Mouse (Mus musculus) limb, embryonic 15.5 days (tissue): ENCODE measurements at regions not wholly inside any gene's neighbourhood (a gene's known extent, or its start where the extent isn't known, plus 50 kb on each side); places are given as distances from the start of the nearest gene placed in this dataset.

Experiments used
- ATAC-seq: fragments of 200-750 bp; cut with Nextera tagmentation; 2 replicates; pipeline ENCODE4 v1.8.0; 2017; ENCODE audit warnings: low read depth, moderate TSS enrichment; ENCODE audit not compliant: insufficient number of reproducible peaks, low FRiP score, low TSS enrichment
- H3K27ac ChIP-seq: fragments of 300-500 bp; sonication (generic); 2 replicates; pipeline ENCODE4 v1.5.1; 2015; ENCODE audit warnings: moderate library complexity, mild to moderate bottlenecking, inconsistent platforms
- H3K27me3 ChIP-seq: fragments of 300-500 bp; sonication (generic); 2 replicates; pipeline ENCODE4 v1.6.1; 2015; ENCODE audit warnings: inconsistent platforms
- H3K36me3 ChIP-seq: fragments of 300-500 bp; sonication (generic); 2 replicates; pipeline ENCODE4 v1.6.1; 2015; ENCODE audit warnings: inconsistent platforms
- H3K4me1 ChIP-seq: fragments of 300-500 bp; sonication (generic); 2 replicates; pipeline ENCODE4 v1.6.1; 2015; ENCODE audit warnings: inconsistent platforms
- H3K4me2 ChIP-seq: fragments of 300-500 bp; sonication (generic); 2 replicates; pipeline ENCODE4 v1.6.1; 2015; ENCODE audit warnings: mild to moderate bottlenecking, inconsistent platforms
- H3K4me3 ChIP-seq: fragments of 300-500 bp; sonication (generic); 2 replicates; pipeline ENCODE4 v1.5.1; 2015; ENCODE audit warnings: mild to moderate bottlenecking, inconsistent platforms
- H3K9ac ChIP-seq: fragments of 300-500 bp; sonication (generic); 2 replicates; pipeline ENCODE4 v1.6.1; 2015; ENCODE audit warnings: inconsistent platforms
- H3K9me3 ChIP-seq: fragments of 300-500 bp; sonication (generic); 2 replicates; pipeline ENCODE4 v1.6.1; 2016; ENCODE audit warnings: inconsistent platforms
- WGBS: fragments of 180-500 bp; shearing (Covaris S2); methylation state at CpG from one replicate; pipeline ENCODE4 v1.1.7; 2015; 5-methylcytosine and 5-hydroxymethylcytosine counted together

DNA sequence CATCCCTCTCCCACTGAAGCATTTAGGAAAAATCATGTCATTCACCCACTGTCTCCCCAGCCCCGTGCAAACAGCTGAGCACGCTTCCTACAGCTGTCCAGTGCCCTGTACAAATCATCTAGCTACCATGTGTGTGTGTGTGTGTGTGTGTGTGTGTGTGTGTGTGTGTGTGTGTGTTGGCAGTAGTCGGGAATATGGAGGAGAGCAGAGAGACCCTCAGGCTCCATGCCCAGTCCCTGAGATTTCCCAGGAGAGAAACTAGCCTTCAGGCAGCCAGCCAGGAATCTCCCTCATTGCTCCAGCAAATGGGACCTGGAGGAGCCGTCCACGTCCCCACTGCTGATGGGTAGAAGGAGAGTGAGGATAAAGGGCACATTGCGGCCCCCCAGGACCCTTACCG, 117.4 kb upstream of the 4930535I16Rik start:
- ATAC-seq = no peak; the same call in 1 of the 2 replicates
- Histone ChIP-seq H3K4me3 (no peak overlapping the region), H3K9ac (no peak overlapping the region), H3K9me3 (no peaks in the 10 kb centered on the region), H3K27ac (no peak overlapping the region), H3K4me1 (no peaks in the 10 kb centered on the region), H3K4me2 (no peak overlapping the region), H3K27me3 (0 out of 2 replicates have a peak, but pooled peaks cover 3% of the 10 kb centered on the region), H3K36me3 (no peaks in the 10 kb centered on the region)
- WGBS = 20% methylated on average over 7 of the region's 7 CpGs

DNA sequence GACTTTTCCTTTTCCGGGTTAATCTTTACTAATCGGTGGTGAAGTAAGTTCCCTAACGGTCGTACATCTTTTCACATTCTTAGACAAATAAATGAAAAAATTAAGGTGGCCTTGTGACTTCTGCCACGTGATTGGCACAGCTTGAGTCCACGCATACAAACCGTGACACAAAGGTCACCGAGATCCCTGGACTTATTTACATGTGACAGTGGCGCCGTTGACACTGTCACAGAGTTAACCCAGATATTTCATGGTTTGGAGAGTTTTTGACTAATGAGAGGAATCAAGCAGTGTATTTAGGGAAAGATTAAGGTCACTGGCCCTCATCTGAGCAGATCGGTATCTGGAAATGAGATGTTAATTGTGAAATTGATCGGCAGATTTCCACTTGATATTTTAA, 110.2 kb upstream of the 4930535I16Rik start:
- Histone ChIP-seq H3K9me3 (no peaks in the 10 kb centered on the region), H3K27ac (no peak overlapping the region), H3K27me3 (0 out of 2 replicates have a peak, but pooled peaks cover 3% of the 10 kb centered on the region), H3K4me1 (no peaks in the 10 kb centered on the region), H3K36me3 (no peaks in the 10 kb centered on the region), H3K4me3 (no peak overlapping the region), H3K4me2 (no peak overlapping the region), H3K9ac (no peak overlapping the region)
- ATAC-seq = no peak
- 86% methylated on average over 12 of the region's 12 CpGs for WGBS

DNA sequence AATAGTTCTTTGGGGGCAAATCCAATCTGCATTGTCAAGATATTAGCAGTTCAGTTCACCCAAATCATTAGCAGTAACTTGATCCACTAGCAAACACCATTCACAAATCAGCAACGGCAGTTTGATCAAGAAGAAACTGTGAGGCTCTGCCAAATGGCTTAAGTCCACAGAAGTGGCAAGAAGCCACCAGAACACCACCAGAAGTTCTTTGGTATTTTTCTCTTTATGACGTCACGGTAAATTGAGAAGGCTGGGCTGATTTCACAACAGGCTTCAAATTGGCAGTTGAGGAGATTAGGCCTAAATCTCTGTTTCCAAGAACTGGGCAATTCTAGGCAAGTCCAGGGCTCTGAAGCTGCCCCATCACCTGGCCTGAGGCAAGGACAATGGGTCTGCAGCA, 98.6 kb upstream of the 4930535I16Rik start:
- H3K4me1 ChIP-seq = no peaks in the 10 kb centered on the region
- no peak overlapping the region for H3K4me2 ChIP-seq
- WGBS = 44% methylated on average over 3 of the region's 3 CpGs
- H3K9me3 ChIP-seq = no peaks in the 10 kb centered on the region
- H3K4me3 ChIP-seq = no peak overlapping the region
- no peaks in the 10 kb centered on the region for H3K36me3 ChIP-seq
- no peak for ATAC-seq
- no peak overlapping the region for H3K27ac ChIP-seq
- H3K9ac ChIP-seq = no peak overlapping the region
- no peaks in the 10 kb centered on the region for H3K27me3 ChIP-seq

DNA sequence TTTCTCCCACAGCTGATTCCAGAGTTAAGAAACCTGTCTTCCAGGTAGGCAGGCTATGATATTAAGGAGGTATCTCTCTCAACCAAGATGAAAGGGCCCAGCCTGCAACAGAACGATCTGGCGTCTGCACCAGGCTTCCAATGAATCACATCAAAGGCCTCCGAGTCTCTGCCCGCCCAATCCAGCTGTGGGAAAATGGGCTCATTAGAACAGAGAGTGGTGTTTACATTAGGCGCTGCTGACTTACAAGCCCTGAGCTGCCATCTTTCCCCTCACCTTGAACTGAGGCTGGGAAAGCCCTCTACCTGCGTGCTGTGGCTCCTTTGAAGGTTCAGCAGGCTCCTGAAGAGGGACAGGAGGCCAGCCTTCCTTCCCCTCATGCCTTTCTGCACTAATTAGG, 97.5 kb upstream of the 4930535I16Rik start:
- Histone ChIP-seq H3K27me3 (no peaks in the 10 kb centered on the region), H3K4me2 (no peak overlapping the region), H3K27ac (no peak overlapping the region), H3K9me3 (no peaks in the 10 kb centered on the region), H3K4me1 (no peaks in the 10 kb centered on the region), H3K9ac (no peak overlapping the region), H3K36me3 (no peaks in the 10 kb centered on the region), H3K4me3 (no peak overlapping the region)
- ATAC-seq = no peak
- 15% methylated on average over 6 of the region's 6 CpGs for WGBS

DNA sequence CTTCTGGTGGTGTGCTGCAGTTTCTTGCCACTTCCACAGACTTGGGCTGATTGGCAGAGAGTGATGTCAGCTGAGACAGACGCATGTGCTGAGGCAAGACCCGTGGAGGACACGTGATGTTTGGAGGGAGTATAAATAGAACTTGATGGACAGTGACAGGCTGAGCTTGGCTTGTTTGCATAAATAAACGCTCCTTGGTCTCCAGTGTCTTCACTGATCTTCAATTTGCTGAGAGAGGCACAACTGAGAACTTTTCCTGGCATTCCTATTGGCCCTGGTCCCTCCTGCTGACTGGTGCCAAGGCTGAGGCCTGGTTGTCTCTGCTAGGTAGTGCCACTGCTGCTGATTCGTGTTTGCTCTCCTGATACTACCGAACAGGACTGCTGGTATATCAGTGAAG, 94.6 kb upstream of the 4930535I16Rik start:
- no peak overlapping the region for H3K4me2 ChIP-seq
- no peak overlapping the region for H3K4me3 ChIP-seq
- H3K9ac ChIP-seq = no peak overlapping the region
- H3K9me3 ChIP-seq = no peaks in the 10 kb centered on the region
- ATAC-seq = no peak
- H3K27ac ChIP-seq = no peak overlapping the region
- WGBS = 77% methylated on average over 6 of the region's 6 CpGs
- no peaks in the 10 kb centered on the region for H3K27me3 ChIP-seq
- H3K36me3 ChIP-seq = no peaks in the 10 kb centered on the region
- no peaks in the 10 kb centered on the region for H3K4me1 ChIP-seq

DNA sequence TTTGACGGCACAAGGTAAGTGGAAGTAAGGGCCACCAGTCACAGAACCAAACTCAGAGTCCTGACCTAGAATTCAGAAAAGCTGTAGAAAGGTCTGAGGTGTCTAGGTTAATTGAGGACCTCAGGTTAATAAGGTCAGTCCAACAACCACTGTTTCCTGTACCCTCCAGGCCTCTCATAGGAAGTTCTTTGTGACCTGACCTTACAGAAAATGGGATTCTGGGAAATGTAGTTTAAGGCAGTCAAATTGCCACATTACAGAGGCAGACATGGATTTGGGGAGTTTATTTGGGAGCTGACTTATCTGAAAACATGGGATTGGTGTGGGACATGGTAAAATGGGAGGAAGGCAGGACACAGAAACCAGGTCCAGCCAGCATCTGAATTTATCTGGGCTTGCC, 90.9 kb upstream of the 4930535I16Rik start:
- no peak overlapping the region for H3K4me3 ChIP-seq
- ATAC-seq = no peak
- no peak overlapping the region for H3K9ac ChIP-seq
- no peak overlapping the region for H3K27ac ChIP-seq
- H3K9me3 ChIP-seq = no peaks in the 10 kb centered on the region
- 94% methylated on average over 1 of the region's 1 CpGs for WGBS
- H3K4me2 ChIP-seq = no peak overlapping the region
- no peaks in the 10 kb centered on the region for H3K4me1 ChIP-seq
- H3K36me3 ChIP-seq = no peaks in the 10 kb centered on the region
- H3K27me3 ChIP-seq = no peaks in the 10 kb centered on the region

DNA sequence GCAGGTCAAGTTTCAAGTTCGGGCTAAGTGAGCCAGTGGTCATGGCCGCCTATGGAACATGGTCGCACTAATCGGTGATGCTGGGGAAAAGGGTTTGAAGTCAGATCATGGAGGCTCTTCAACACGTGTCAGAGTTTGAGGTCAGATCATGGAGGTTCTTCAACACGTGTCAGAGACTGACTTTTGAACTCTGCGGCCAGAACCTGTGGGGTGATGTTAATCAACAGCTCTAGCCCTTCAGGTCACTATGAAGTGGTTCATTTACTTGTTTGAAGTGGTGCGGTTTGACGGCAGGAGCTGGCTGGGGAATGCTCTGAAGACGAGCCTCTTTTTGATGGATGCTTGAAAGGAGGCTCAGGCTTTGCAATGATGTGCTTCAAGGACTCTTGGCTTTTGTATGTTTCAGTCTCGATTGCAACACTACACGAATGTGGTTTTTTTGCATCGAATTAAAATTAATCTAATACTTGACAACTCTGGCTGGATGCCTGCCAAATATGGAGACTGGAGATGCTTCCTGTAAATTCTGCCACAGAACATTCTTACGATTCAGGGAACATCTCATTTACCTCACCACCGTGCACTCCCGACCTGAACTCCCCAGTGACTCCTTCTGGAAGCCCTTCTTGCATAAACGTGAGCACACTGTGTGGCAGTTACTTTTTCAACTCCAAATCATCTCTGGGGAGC, 87.9 kb upstream of the 4930535I16Rik start:
- Histone ChIP-seq H3K27me3 (no peaks in the 10 kb centered on the region), H3K9me3 (no peaks in the 10 kb centered on the region), H3K9ac (no peak overlapping the region), H3K4me3 (no peak overlapping the region), H3K4me2 (no peak overlapping the region), H3K27ac (no peak overlapping the region), H3K4me1 (no peaks in the 10 kb centered on the region), H3K36me3 (no peaks in the 10 kb centered on the region)
- ATAC-seq = no peak
- 66% methylated on average over 17 of the region's 17 CpGs for WGBS

DNA sequence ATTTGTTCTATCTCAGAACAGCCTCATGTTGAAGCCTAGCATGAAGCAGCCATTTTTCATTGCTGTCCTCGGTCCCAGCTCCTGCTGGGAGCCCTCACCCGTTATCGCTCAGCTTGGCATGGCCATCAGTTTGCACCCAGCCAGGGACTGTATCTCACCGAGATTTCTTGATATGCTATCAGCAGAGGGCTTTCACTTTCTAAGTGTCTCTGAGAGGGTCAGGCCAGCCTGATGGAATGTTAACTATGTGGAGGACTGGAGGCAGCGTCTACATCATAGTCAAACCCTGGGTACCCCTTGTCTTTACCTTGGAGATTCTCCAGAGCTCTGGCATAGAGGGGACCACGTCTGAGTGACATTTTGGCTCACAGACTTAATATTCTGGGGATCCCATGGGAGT, 84.9 kb upstream of the 4930535I16Rik start:
- Histone ChIP-seq H3K4me2 (no peak overlapping the region), H3K9ac (no peak overlapping the region), H3K4me3 (no peak overlapping the region), H3K27me3 (no peaks in the 10 kb centered on the region), H3K27ac (no peak overlapping the region), H3K4me1 (no peaks in the 10 kb centered on the region), H3K9me3 (no peaks in the 10 kb centered on the region), H3K36me3 (no peaks in the 10 kb centered on the region)
- WGBS = 51% methylated on average over 6 of the region's 6 CpGs
- ATAC-seq = no peak

DNA sequence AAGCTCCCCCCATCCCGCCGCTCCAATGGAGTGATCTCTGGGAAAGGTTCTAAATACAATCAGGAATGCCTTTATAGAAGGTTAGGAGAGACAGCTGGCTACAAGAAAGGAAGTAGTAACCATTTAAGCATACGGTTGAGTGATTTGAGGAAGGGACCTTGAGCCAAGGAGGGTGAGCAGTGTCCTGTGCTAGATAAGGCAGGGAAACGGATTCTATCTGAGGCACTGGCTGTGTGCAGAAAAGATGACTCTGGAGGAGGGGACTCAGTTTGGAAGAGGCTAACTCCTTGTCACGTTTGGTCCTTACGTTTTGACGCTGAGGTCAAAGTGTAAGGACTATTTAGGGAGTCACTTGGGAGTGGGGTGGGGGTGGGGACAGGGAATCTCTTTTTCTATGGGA, 84.3 kb upstream of the 4930535I16Rik start:
- Histone ChIP-seq H3K27me3 (no peaks in the 10 kb centered on the region), H3K36me3 (no peaks in the 10 kb centered on the region), H3K27ac (no peak overlapping the region), H3K4me1 (no peaks in the 10 kb centered on the region), H3K9me3 (no peaks in the 10 kb centered on the region), H3K4me3 (no peak overlapping the region), H3K9ac (no peak overlapping the region), H3K4me2 (no peak overlapping the region)
- no peak for ATAC-seq
- WGBS = 77% methylated on average over 7 of the region's 7 CpGs

DNA sequence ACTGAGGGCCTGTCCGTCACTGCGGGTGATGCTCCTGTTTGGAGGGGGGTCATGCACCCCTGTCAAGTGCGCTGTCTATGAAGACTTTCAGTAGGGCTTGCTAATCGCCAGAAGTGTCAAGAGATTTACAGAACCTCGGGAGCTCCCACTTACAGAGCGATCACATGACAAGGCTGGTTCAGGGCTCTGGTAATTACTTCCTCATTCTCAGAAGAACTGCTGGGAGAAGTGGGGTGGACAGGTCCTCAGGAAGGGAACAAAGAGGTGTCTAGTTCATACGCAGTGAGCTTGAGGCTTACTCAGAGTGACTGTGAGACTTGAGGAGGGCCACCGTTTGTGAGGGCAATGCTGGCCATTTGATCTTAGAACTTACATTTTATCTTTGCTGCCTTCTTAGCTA, 78.0 kb upstream of the 4930535I16Rik start:
- Histone ChIP-seq H3K36me3 (no peaks in the 10 kb centered on the region), H3K9me3 (no peaks in the 10 kb centered on the region), H3K27ac (no peak overlapping the region), H3K4me1 (peaks cover 5% of the 10 kb centered on the region), H3K27me3 (peaks cover 17% of the 10 kb centered on the region), H3K9ac (no peak overlapping the region), H3K4me3 (no peak overlapping the region), H3K4me2 (no peak overlapping the region)
- no peak for ATAC-seq
- 74% methylated on average over 8 of the region's 8 CpGs for WGBS

DNA sequence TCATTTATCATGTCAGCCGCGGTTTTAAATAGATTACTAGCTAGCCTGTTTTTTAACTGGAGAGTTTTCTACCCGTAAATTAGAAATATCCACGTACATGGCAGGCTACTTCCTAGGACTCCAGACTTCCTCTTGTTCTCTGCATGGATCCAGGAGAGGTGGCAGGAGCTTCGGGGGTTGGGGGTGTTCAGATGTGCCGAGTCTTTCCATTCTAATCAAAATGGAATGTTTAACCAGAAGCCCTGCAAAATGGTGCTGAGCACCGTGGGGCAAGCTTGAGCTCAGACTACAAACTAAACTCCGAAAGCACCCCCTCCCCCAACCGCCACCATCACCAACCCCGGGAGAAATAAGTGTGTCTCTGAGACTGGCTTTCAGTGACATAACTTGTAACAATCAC, 73.4 kb upstream of the 4930535I16Rik start:
- H3K9ac ChIP-seq = no peak overlapping the region
- H3K27ac ChIP-seq = no peak overlapping the region
- no peaks in the 10 kb centered on the region for H3K9me3 ChIP-seq
- WGBS = 11% methylated on average over 10 of the region's 10 CpGs
- peak overlapping the region; percentile 56 for H3K4me2 ChIP-seq
- H3K4me1 ChIP-seq = peaks cover 9% of the 10 kb centered on the region
- peaks cover 41% of the 10 kb centered on the region for H3K27me3 ChIP-seq
- H3K36me3 ChIP-seq = no peaks in the 10 kb centered on the region
- H3K4me3 ChIP-seq = peak overlapping the region; percentile 34
- ATAC-seq = no peak

DNA sequence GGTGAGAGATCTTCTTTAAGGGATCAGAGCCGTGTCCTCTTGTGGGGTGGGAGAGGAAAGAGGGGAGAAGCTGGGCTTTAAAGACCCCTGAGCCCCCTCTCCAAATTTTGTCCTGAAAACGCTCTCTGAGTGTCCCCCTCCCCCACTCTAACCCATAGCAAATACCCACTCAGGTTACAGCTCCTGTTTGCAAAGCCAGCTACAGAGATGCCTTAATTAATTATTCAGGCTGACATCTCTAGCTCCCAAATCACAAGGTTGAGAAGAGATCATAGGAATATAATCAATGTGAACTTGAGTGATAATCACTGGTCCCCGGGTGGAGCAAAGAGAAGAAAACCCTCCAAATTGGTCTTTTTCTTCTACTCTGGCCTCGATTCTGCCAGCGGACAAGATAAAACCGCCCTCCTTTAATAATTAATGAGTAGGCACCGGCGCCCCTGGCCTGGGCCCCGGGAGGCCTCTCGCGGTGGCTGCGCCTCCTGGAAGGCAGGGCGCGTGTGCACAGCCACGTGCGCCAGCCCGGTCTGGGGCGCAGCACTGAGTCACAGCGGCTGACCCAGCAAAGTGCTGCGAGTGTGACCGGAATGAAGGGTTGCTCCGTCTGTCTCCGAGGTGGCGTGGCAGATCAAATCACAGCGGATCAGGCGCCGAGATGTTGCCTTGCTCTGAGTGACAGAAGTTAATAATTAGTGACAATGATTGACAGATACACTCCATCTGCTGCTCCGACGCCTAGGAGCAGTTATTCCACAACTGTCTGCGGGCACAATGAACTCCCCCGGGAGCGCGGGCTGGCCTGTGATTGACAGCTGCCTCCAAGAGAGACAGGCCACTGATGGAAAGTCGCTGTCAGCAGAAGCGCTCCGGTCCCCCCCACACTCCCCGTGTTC, 72.7 kb upstream of the 4930535I16Rik start:
- Histone ChIP-seq H3K4me2 (peak overlapping the region; percentile 56), H3K9me3 (no peaks in the 10 kb centered on the region), H3K27me3 (peaks cover 41% of the 10 kb centered on the region), H3K4me1 (peaks cover 9% of the 10 kb centered on the region), H3K27ac (no peak overlapping the region), H3K9ac (0 out of 2 replicates have a peak overlapping the region, but pooled peaks have one; percentile 10), H3K4me3 (peak overlapping the region; percentile 34), H3K36me3 (no peaks in the 10 kb centered on the region)
- no peak for ATAC-seq
- WGBS = 2% methylated on average over 37 of the region's 37 CpGs
